Mouse (Mus musculus): Measurements from ENCODE around the gene Bcor.

- TF ChIP-seq MAX (IDR thresholded peaks at IDR 0.05; ENCODE audit: low read depth) (no peak), POLR2A (IDR thresholded peaks at IDR 0.05; ENCODE audit: insufficient read length, low read depth) (no peak), CEBPB (IDR thresholded peaks at IDR 0.05; ENCODE audit: insufficient read depth, poor library complexity, severe bottlenecking) (no peak)
Measured at GRCm38 (mm10) chrX:12086674-12087510, 73.3 kb downstream of the Bcor start.

All from myocyte (in vitro differentiated cells).